Mouse (Mus musculus): ENCODE results near the gene Btg4.

DNA sequence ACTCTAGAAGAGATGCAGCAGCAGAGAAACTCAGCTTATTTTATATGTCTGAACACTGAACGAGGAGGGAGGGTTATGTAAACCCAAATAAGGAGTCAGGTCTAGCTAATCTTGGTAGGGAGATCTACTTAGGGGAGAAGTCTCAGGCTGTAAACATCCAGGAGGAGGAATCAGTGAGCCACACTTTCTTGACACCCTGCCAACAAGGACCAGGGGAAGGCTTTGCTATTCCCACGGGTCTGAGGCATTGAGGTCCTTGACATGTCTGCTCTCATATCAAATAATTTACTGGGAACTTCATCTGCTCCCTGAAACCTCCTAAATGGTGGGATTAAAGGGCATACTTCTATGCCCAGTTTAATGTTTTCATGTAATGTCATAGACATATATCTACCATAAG is 35.6 kb downstream of the Btg4 start:
- no peak for TF ChIP-seq MAX (IDR thresholded peaks at IDR 0.05; ENCODE audit: low read depth)
- no peak for TF ChIP-seq USF1 (IDR thresholded peaks at IDR 0.05; ENCODE audit: low read depth)
- no peak for TF ChIP-seq POLR2AphosphoS2 (IDR thresholded peaks at IDR 0.05; ENCODE audit: insufficient read length, low read depth)
- no peak for TF ChIP-seq POLR2A (IDR thresholded peaks at IDR 0.05; ENCODE audit: insufficient read length, low read depth)
- no peak for TF ChIP-seq TCF12 (IDR thresholded peaks at IDR 0.05; ENCODE audit: insufficient read depth, poor library complexity, severe bottlenecking)
- no peak for TF ChIP-seq SRF (IDR thresholded peaks at IDR 0.05; ENCODE audit: control insufficient read depth, insufficient read length, low read depth)
- TF ChIP-seq E2F4 (IDR thresholded peaks at IDR 0.05; ENCODE audit: insufficient read depth) = no peak
- TF ChIP-seq MYOG (IDR thresholded peaks at IDR 0.05; ENCODE audit: control insufficient read depth in 1 of 3, insufficient read depth in 1 of 3, insufficient read length in 2 of 3, low read depth in 2 of 3) = no peak
- no peak for TF ChIP-seq MYOD1 (IDR thresholded peaks at IDR 0.05; ENCODE audit: control insufficient read depth in 1 of 3, insufficient read length in 2 of 3, low read depth in 2 of 3)

Data from myocyte (in vitro differentiated cells).